Mouse (Mus musculus): ENCODE results near the gene Sdc4. TPM values are rescaled to one million over a fixed set of nuclear protein-coding genes. Genes with fewer than 3 reads are reported as not detected.

Gene Sdc4
- 0.76 and 0.82 TPM in 2 replicates for total RNA-seq (2015)
- 0.49 and 0.88 TPM in 2 replicates for total RNA-seq (2017)

DNA sequence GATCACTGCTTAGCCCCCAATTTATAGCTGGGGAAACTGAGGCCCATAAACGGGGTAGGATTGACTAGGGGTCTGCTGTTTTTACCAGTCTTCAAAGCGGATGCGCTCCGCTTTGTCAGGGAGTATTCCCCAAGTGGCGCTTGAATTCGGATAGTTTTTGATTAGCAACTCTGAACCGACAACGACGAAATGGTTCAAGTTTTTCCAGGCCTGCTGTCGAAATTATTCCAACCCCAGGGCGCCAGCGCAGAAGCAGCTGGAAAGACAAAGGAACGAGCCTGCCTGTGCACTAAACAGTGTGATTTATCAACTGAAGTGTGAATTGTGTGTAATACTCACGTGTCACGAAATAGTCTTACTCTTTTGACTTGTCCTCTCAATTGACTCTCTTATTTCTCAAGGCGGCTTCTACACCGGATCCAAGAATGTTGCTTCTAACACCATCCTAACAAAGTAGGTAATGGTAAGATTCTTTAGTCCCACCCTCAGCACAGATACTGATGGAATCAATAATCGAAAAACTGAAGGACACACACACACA lies at the start of gene Sdc4:
TSS of gene Sdc4 (minus strand) at position 428 of the 541 bp plus-strand sequence.
- ATAC-seq (ENCODE audit: poor library complexity, severe bottlenecking) = no peak

DNA sequence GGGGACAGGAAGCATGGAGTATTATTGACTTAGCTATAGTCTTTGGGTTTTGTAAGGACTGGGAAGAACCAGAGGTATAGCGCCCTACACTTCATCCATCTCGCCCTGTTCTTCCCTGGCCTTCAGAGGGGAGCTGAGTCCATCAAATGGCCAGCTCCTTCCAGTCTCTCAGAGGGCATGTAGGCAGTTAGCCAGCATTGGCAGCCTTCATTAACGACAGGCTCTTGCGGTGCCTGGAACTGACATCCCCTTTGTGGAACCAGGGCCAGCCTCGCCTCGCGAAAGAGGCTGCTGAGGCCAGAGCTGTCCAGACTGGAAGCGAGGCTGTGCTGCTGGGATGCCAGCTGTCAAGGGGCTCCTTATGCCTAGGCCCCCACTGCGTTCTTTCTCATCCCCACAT lies 44.1 kb upstream of the Sdc4 start:
- ATAC-seq (ENCODE audit: poor library complexity, severe bottlenecking) = no peak

DNA sequence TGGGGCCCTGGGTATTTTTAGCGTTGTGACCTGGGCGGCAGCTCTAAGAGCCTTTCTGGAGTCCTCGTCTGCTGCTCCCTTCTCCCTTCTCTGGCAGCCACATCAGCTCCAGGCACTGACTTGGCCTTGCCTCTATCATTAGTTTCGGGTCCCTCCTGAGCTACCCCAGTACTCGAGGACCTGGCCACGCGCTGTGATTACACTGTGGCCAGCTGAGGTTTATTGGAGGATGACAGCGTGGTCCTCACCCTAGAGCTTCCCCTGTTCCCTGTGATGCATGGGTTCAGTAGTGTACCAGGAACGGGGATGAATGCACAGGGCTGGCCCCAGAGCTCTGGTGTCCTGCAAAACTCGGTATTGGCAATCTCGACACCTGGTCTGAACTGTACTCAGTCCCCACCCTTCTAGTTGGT lies 43.4 kb upstream of the Sdc4 start:
- peak; percentile 17; the same call in 1 of the 2 replicates for ATAC-seq (ENCODE audit: poor library complexity, severe bottlenecking)

DNA sequence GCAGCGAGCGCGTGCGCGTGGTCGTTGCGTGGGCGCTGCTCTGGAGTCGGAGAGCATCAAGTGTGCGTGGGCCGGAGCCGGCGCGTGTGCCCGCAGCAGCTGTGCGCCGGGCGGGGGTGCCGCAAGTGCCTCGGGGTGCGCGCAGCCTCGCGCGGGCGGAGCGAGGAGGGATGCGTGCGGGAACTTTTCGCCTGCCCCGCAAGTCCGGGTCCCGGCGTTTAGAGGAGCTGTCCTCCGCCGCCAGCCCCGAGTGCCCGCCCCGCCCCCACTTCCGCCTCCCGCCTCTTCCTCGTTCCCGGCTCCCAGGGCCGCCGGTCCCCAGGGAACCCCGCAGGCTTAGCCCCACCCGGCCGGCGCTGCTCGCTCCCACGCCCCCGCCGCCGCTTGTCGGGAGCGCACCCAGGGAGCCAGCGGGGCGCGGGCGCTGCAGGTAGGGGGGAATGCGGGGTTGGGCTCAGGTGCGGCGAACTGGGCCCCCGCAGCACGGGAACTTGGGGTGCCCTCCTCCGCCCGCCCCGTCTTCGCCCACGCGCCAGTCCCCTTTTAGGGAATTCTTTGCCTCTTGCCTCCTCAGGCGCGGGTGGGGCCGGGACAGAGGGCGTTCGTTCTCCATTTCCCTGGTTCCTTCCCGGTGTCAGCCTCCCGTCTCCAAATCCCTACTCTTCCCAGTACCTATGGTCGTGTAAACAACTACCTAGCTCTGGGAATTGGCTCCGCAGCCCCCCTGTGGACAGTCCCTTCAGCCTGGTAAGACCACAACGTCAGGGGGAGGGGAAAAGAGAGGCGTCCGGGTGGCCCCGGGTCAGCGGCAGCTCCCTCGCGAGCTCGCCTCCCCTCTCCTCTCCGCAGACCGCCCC lies 42.8 kb upstream of the Sdc4 start:
- peak; percentile 36 for ATAC-seq (ENCODE audit: poor library complexity, severe bottlenecking)

DNA sequence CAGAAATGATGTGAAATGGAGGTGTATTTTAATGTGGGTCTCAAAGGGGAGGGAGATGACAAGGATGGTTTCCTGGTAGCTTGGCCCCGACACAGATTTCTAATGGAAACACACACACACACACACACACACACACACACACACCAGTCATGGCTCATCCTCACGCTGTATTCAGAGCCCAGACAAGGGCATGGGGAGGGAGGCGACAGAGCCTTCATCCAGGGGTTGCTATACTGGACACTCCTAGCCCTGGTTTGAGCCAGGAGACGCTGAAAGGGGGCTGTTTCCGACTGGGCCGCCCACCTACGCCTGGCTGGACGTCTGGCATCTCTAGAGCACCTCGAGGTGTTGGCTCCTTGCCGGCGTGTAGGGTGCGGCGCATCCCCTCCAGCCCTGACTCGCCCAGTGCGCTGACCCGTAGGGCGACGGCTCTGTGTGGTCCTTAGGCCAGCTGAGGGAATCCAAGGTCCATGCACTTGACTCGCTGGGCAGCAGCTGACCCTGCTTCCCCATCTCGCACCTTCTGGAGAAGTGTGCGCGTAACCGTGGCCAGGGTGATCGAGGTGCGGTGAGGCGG lies 42.1 kb upstream of the Sdc4 start, which contains the start of gene Dbndd2:
TSS of gene Dbndd2 (plus strand) at position 426 of the 577 bp plus-strand sequence.
- peak; percentile 25; the same call in 1 of the 2 replicates for ATAC-seq (ENCODE audit: poor library complexity, severe bottlenecking)

DNA sequence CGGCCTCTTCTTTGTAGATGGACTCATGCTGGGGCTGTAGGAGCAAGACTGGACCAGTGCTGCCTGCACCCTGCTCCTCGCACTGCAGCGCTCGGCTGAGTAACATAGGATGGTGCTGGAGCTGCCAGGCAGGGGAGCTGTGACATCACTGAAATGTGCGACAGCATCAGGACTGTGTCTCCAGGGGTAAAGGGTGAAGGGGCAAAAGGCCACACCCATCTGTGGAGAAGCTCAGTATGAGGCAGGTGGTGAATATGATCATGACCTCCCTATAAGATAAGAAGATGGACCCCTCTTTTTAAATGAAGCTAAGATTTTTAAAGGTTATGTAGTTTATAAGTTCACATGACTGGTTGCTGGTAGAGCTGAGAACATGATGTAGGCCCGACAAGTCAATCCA lies 29.9 kb upstream of the Sdc4 start, which contains the start of gene Trp53tg5:
TSS of gene Trp53tg5 (minus strand) at position 101 of the 400 bp plus-strand sequence.
- ATAC-seq (ENCODE audit: poor library complexity, severe bottlenecking) = no peak

DNA sequence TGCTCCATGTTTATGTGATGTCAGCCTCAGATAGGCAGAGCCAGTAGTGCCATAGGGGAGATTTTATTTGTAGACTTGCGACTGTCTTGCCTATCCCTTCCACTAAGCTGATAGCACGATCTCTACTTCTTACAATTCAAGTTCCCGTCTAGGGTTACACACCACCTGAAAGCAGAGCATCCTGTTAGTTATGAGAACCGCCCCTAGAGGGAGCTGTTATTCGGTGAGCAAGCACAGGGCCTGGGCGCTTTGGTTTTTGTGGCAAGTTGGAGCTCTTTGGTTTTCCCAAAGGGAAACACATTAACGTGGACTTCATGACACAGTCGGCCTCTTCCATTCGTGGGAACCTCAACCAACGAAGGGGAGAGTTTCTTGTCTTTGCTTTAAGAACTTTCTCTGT lies 26.6 kb upstream of the Sdc4 start:
- peak; percentile 82 for ATAC-seq (ENCODE audit: poor library complexity, severe bottlenecking)

DNA sequence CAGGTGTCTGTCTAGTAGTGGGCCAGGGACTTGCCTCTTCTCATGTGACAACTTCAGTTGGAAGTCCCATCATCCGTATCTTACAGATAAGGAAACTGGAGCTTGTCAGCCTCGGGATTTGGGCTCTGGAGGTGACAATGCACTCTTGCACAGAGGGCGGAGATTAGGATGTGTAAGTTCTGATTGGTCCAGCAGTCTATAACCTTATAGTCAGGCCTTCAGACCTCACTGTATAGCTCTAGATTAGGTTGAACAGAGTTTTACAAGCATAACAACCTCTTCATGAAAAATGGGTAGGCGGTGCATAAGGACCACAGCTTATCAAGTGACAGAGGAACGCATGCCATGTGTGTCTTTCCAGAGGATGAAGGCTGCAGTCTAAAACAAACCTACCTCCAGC lies 23.1 kb upstream of the Sdc4 start:
- no peak for ATAC-seq (ENCODE audit: poor library complexity, severe bottlenecking)

DNA sequence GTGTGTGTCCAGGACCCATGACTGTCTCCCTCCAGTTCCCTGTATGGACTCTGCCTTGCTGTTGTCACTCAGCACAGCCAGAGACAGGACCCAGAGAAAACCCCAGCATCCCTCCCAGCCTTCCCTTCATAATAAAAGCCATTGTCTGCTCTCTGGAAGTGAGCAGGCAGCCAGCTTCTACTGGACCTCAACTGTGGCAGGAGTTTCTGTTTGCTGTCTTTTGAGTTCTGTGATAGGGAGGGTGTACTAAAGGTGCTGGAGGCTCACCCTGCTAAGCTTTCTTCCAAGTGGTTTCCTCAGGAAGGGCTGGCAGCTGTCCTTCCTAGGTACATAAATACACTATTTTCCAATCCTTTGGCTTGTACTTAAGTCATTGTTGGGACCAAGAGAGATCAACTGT lies 21.5 kb upstream of the Sdc4 start:
- ATAC-seq (ENCODE audit: poor library complexity, severe bottlenecking) = no peak

DNA sequence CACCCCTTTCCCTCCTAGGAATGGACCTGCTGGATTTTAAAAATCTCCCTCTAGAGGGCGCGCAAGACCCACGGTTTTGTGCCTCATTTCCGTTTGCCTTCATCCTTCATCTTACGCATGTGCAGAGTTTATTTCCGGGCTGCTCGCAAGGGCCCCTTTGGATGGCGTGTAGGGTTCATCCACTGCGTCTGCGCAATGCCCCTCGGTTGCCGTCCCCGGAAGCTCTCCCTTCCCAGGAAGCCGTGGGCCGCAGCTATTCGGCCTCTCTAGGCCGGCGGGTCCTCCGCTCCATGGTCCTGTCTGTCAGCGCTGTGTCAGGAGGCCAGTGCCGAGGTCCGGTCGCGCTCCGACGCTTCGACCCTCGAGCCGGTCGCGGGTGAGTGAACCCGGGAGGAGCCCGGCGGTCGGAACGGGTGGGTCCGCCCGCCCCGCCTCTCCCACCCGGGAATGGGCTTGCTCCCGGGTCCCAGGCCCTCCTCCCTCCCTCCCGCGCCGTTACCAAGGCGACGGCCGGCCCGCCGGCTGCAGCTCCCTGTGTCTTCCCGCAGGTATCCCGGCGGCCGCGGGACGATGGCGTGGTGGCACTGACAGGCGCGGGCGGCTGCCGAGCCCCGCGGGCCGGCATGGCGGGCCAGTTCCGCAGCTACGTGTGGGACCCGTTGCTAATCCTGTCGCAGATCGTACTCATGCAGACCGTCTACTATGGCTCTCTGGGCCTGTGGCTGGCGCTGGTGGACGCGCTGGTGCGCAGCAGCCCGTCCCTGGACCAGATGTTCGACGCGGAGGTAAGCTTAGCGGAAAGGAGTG lies 17.3 kb upstream of the Sdc4 start, which contains the start of gene Gm20458:
TSS of gene Gm20458 (plus strand) at position 223 of the 807 bp plus-strand sequence.
- peak; percentile 95 for ATAC-seq (ENCODE audit: poor library complexity, severe bottlenecking)

DNA sequence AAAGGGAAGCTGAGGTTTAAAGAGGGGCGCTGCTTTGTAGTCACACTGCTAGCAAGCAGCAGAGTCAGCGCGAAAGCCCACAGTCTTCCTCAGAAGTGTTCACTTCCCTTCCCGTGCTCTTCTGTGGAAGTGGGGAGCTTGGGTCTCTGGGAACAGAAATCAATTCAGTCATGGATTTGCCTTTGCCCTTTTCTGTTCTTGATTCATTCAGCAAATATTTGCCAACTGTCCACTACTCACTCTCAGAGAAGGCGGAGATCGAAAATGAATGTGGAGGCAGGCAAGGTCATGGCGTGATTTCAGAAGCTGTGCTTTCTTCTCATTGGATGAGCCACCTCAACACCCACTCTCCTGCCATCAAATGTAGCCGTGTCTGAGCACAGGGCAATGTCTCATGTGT lies 14.8 kb upstream of the Sdc4 start:
- ATAC-seq (ENCODE audit: poor library complexity, severe bottlenecking) = no peak

DNA sequence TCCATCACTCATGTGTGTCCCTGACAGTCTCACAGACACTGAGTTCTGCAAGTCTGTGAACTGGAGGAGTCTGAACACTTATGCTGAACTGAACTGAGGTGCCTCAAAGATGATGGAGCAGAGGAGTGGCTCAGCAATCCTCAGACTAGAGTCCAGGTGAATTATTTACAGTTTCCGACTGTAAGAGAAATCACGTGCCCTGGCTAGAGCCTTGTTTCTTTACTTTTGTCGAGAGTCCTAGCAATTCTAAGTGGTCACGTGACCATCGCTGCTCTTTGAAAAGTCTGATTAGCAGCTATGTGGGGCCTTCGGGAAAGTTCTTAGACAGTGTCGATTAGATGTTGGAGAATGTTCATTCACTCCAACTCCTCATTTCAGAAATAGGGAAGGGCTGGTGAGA lies 14.3 kb upstream of the Sdc4 start:
- ATAC-seq (ENCODE audit: poor library complexity, severe bottlenecking) = no peak

DNA sequence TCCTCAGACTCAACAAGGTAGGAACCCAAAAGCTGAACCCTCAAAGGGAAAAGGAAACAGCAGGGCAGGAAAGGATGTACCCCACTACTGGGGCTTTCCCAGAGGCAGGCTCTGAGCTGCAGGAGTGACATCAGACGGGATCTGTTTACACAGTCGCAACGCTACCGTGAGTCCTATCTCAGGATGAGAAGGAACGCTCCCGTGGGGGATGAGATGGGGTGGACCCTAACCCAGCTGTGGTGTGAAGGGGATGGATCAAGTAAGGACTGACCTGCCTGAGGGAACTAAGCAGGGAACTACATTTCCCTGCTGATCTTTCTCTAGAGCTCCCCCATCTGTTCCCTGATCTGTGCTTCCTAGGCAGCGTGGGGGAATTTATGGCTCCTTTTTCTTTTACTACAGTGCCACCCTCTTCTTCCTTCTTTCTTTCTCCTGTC lies 13.2 kb upstream of the Sdc4 start, which contains the start of gene Sys1:
TSS of gene Sys1 (plus strand) at position 101 of the 437 bp plus-strand sequence.
- no peak for ATAC-seq (ENCODE audit: poor library complexity, severe bottlenecking)

DNA sequence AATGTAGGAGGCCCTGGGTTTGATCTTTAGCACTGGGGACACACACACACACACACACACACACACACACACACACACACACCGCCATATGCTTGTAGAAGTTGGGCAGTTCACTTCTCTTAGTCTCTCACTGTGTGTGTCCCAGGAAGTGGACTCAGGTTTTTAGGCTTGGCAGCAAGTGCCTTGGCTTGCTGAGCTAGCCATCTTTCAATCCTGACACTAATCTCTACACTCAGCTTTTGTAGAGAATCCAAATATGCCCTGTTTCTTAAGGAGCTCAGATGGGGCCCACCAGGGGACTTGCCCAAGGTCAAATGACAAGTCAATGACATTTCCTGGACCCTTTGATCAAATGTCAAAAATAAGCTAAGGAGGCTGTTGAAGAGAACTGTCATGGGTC lies 12.7 kb upstream of the Sdc4 start:
- ATAC-seq (ENCODE audit: poor library complexity, severe bottlenecking) = no peak

DNA sequence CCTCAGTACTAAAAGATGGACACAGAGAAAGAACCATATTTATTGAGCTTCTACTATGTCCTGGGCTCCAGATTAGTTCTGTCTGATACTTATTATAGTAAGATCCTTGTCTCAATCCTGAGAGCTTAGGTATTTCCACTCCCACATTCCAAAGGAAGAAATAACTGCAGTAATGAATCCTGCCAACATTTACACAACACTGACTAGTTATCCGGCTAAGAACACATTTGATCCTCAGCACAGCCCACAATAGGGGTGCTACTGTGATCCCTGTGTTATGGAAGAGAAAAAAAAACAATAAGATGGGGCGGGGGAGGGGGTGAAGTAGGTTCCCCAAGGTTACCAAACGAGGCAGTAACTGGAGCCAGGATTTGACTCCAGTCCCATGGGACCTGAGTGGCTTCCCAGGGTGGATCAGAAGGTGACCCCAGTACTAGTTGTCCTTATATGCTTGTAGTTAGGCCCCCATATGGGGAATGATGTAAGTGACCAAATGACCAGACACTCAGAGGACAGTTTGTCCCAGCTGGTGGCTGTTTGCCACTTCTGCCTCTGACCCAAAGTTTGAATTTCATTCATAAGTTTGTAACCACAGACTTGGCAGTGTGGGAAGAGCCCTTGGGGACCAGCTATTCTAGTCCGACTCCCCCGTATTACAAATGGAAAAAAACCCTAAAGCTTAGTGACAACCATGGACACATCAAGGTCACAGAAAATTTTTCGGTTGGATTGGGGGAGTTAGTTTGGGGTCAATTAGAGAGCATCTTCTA lies 11.9 kb upstream of the Sdc4 start:
- ATAC-seq (ENCODE audit: poor library complexity, severe bottlenecking) = no peak

DNA sequence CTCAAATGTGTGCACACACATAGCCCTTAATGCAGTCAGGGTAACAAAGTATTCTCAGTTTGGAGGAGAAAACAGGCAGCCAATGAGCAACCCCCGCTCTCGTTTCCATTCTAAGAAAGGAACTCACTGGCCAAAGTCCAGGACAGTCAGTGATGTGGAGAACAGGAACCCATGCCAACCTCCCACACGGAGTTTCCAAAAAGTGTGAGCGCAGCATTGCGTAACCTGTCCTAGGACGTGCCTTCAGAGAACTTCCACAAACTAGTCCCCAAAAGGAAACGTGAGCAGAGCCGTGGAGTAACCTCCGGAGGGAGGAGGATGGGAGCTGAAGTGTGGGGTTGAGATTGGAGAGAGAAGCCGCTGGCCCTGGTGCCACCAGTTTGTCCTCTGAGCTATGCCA lies 11.2 kb upstream of the Sdc4 start:
- ATAC-seq (ENCODE audit: poor library complexity, severe bottlenecking) = peak; percentile 81

DNA sequence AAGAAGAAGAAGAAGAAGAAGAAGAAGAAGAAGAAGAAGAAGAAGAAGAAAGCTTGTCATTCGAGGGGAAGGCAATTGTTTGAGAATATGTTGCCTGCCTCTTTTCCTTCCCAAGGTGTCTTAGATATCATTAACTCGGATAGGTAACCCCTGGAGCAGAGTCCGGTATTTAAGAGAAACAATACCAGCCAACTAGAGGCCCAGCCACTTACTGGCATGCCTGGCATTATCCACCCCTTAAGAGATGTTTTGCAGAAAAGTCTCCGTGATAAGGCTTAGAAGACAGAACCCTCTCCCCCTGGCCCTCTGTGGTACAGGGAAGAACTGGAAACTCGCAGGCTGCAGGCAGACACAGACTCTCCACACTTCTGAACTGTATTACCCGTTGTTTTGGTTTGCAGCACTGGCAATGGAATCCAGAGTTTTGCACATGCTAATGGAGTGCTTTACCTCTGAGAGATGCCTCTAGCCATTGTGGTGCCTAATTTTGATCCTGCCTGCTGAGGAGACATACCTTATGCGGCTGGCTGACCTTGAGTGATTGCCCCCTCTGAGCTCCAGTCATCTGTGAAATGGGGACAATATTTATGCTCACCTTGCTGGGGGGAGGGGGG lies 10.3 kb upstream of the Sdc4 start:
- no peak for ATAC-seq (ENCODE audit: poor library complexity, severe bottlenecking)

DNA sequence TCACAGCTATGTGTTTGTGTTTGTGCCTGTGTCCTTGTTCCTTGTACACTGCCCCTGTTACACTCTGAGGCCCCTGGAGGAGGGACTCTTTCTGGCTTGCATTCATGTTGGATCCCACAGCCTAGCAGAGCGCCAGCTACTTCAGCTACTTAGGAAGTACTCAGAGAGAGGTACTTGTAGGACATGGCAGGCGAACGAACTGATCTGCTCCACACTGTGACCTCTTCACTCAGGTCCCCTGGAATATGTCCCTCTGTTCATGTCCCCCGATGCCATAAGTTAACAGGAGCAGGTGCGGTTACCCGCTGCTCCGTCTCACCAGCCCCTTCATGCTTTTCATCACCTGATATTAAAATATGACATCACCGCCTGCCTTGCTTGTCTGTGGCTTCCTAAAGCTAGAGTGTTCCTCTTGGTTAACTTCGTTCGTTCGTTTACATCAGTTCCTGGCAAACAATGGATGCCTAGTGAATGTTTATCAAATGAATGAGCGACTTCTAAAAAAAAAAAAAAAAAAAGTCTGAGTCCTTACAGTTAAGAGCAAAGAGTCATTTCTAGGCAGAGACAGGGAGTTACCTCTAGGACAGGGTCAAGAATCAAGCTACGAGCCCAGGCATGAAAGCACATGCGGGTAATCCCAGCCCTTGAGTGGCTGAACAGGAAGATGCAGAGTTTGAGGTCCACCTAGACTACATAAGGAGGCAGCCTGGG lies 9.5 kb upstream of the Sdc4 start:
- no peak for ATAC-seq (ENCODE audit: poor library complexity, severe bottlenecking)
